Mouse (Mus musculus) liver, embryonic 13.5 days (tissue): Measurements from ENCODE around the gene Entpd4b. TPM values are rescaled to one million over a fixed set of nuclear protein-coding genes. Genes with fewer than 3 reads are reported as not detected.
"Not testable (repeated sequence)": the region's sequence is repeated elsewhere in the genome, so short reads cannot be mapped to it uniquely, and the experiment has no call there.

Experiments used
- ATAC-seq: fragments of 200-750 bp; cut with Nextera tagmentation; 2 replicates; pipeline ENCODE4 v1.8.0; 2017; ENCODE audit warnings: low read depth, mild to moderate bottlenecking, moderate number of reproducible peaks, moderate library complexity
- DNase-seq: peaks from one replicate; pipeline ENCODE4 v3.0.0; 2022
- H3K27ac ChIP-seq: fragments of 300-500 bp; sonication (generic); 2 replicates; pipeline ENCODE4 v1.5.1; 2015; ENCODE audit warnings: moderate library complexity, mild to moderate bottlenecking, inconsistent platforms
- H3K27me3 ChIP-seq: fragments of 300-500 bp; sonication (generic); 2 replicates; pipeline ENCODE4 v1.6.1; 2015; ENCODE audit warnings: mild to moderate bottlenecking, inconsistent platforms
- H3K36me3 ChIP-seq: fragments of 300-500 bp; sonication (generic); 2 replicates; pipeline ENCODE4 v1.6.1; 2015; ENCODE audit warnings: mild to moderate bottlenecking, inconsistent platforms
- H3K4me1 ChIP-seq: fragments of 300-500 bp; sonication (generic); replicated peaks from 2 replicates; pipeline ENCODE4 v1.6.1; 2015; ENCODE audit warnings: inconsistent platforms
- H3K4me2 ChIP-seq: fragments of 300-500 bp; sonication (generic); 2 replicates; pipeline ENCODE4 v1.6.1; 2015; ENCODE audit warnings: inconsistent platforms, mild to moderate bottlenecking, moderate library complexity
- H3K4me3 ChIP-seq: fragments of 300-500 bp; sonication (generic); replicated peaks from 2 replicates; pipeline ENCODE4 v1.5.1; 2015; ENCODE audit warnings: mild to moderate bottlenecking, inconsistent platforms
- H3K9ac ChIP-seq: fragments of 300-500 bp; sonication (generic); 2 replicates; pipeline ENCODE4 v1.6.1; 2015; ENCODE audit warnings: mild to moderate bottlenecking, inconsistent platforms
- H3K9me3 ChIP-seq: fragments of 300-500 bp; sonication (generic); replicated peaks from 2 replicates; pipeline ENCODE4 v1.6.1; 2016; ENCODE audit warnings: inconsistent platforms
- WGBS: fragments of 180-500 bp; shearing (Covaris S2); methylation state at CpG from one replicate; pipeline ENCODE4 v1.1.7; 2015; ENCODE audit not compliant: insufficient replicate concordance; 5-methylcytosine and 5-hydroxymethylcytosine counted together
- polyA plus RNA-seq: library from polyadenylated mRNA; unstranded; fragments of >200 nt; fragmentation: Nextera tagmentation; extraction: Ambion mirVana; gene quantifications from 2 replicates; pipeline ENCODE4 v1.2.1, GENCODE M21; 2015

Entpd4b gene
- polyA plus RNA-seq, 1 experiment from 2014 or later, result 4.3 TPM

DNA sequence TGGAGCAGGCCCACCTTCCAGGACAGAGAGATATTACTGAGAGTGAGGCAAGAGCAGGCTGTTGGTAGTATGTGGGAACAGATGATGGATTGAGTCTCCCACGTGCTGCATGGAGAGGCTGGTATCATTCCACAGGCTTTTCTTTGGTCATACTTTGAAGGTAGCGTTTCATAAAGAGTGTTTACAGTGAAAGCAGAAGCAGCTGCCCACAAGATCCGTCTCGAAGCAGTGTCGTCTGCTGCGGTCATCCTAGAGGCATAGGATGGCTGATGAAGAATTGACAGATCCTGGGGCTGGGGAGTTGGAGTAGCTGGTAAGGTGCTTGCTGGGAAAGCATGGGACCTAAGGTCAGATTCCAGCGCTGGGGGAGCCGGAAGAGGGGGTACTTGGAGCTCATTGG, 1.6 kb downstream of the Entpd4b start:
- not testable (repeated sequence) for H3K4me2 ChIP-seq, H3K36me3 ChIP-seq, H3K27me3 ChIP-seq, H3K4me3 ChIP-seq, H3K9me3 ChIP-seq, H3K4me1 ChIP-seq, DNase-seq, ATAC-seq, H3K27ac ChIP-seq, H3K9ac ChIP-seq
- no CpG with 5 or more reads among the region's 8 CpGs for WGBS

GRCm38 (mm10) chr14:69557550-69557949, 2.3 kb downstream of the Entpd4b start:
- not testable (repeated sequence) for ATAC-seq, H3K27ac ChIP-seq, H3K9ac ChIP-seq, H3K4me3 ChIP-seq, H3K36me3 ChIP-seq, H3K4me2 ChIP-seq, H3K27me3 ChIP-seq, H3K4me1 ChIP-seq, H3K9me3 ChIP-seq, DNase-seq
- no CpG with 5 or more reads among the region's 14 CpGs for WGBS

Other genes with a start within 250 kb of the Entpd4b start
- gene Gm16867, start 52.1 kb upstream of the Entpd4b start, polyA plus RNA-seq, result not detected in 2 replicates
- 0.06 TPM in 1 of 2 replicates, not detected in the other for gene Gm27179, start 42.9 kb upstream of the Entpd4b start, polyA plus RNA-seq